Mouse (Mus musculus): ENCODE data around the gene Gm20696.

Gene Gm20696

GRCm38 (mm10) chr6:99328146-99328545, 338.5 kb downstream of the Gm20696 start:
- DNase-seq (ENCODE audit: low spot score), result no peak

- DNase-seq (ENCODE audit: low spot score), result no peak
These were observed 338.9 kb downstream of the Gm20696 start for GRCm38 (mm10) chr6:99327721-99328120.

GRCm38 (mm10) chr6:99325881-99326280, 340.7 kb downstream of the Gm20696 start:
- DNase-seq (ENCODE audit: low spot score), result no peak

GRCm38 (mm10) chr6:99325461-99325860, 341.1 kb downstream of the Gm20696 start:
- DNase-seq (ENCODE audit: low spot score), result no peak

- DNase-seq (ENCODE audit: low spot score), result no peak
These were observed 344.3 kb downstream of the Gm20696 start for GRCm38 (mm10) chr6:99322132-99322904.

- DNase-seq (ENCODE audit: low spot score), result no peak
These were observed 346.2 kb downstream of the Gm20696 start for GRCm38 (mm10) chr6:99320444-99320843.

- no peak for DNase-seq (ENCODE audit: low spot score)
These were observed 346.9 kb downstream of the Gm20696 start for GRCm38 (mm10) chr6:99319415-99320405.

- no peak for DNase-seq (ENCODE audit: low spot score)
These were observed 351.9 kb downstream of the Gm20696 start for GRCm38 (mm10) chr6:99314746-99315145.

GRCm38 (mm10) chr6:99310529-99310928, 356.1 kb downstream of the Gm20696 start:
- no peak for DNase-seq (ENCODE audit: low spot score)

GRCm38 (mm10) chr6:99310171-99310500, 356.5 kb downstream of the Gm20696 start:
- no peak for DNase-seq (ENCODE audit: low spot score)

- no peak for DNase-seq (ENCODE audit: low spot score)
These were observed 357.0 kb downstream of the Gm20696 start for GRCm38 (mm10) chr6:99309466-99310170.

GRCm38 (mm10) chr6:99305751-99306150, 360.8 kb downstream of the Gm20696 start:
- DNase-seq (ENCODE audit: low spot score), result no peak

GRCm38 (mm10) chr6:99305236-99305635, 361.4 kb downstream of the Gm20696 start:
- no peak for DNase-seq (ENCODE audit: low spot score)

GRCm38 (mm10) chr6:99302662-99303435, 363.7 kb downstream of the Gm20696 start:
- DNase-seq (ENCODE audit: low spot score), result no peak

- no peak for DNase-seq (ENCODE audit: low spot score)
These were observed 364.7 kb downstream of the Gm20696 start for GRCm38 (mm10) chr6:99301923-99302322.

GRCm38 (mm10) chr6:99300235-99300634, 366.4 kb downstream of the Gm20696 start:
- no peak for DNase-seq (ENCODE audit: low spot score)

- no peak for DNase-seq (ENCODE audit: low spot score)
These were observed 367.4 kb downstream of the Gm20696 start for GRCm38 (mm10) chr6:99299196-99299595.

- DNase-seq (ENCODE audit: low spot score), result no peak
These were observed 369.1 kb downstream of the Gm20696 start for GRCm38 (mm10) chr6:99297535-99297934.

GRCm38 (mm10) chr6:99295495-99295894, 371.1 kb downstream of the Gm20696 start:
- no peak for DNase-seq (ENCODE audit: low spot score)

GRCm38 (mm10) chr6:99289220-99289619, 377.4 kb downstream of the Gm20696 start:
- DNase-seq (ENCODE audit: low spot score), result no peak

- no peak for DNase-seq (ENCODE audit: low spot score)
These were observed 381.6 kb downstream of the Gm20696 start for GRCm38 (mm10) chr6:99285026-99285425.

GRCm38 (mm10) chr6:99284019-99284418, 382.6 kb downstream of the Gm20696 start:
- DNase-seq (ENCODE audit: low spot score), result no peak

All from spleen, adult 12 weeks (tissue).